Mouse (Mus musculus) gastrocnemius, postnatal 36 days (tissue): Measurements from ENCODE around the gene Eif1ax. TPM values are rescaled to one million over a fixed set of nuclear protein-coding genes. Genes with fewer than 3 reads are reported as not detected.
A peak's percentile ranks its signal among the peaks of the same experiment; 100 is the strongest.
"Not testable (repeated sequence)": the region's sequence is repeated elsewhere in the genome, so short reads cannot be mapped to it uniquely, and the experiment has no call there.

Experiments
- DNase-seq, 2 experiments: peaks; one replicate each; pipeline ENCODE4 v3.0.0; 2022
- intact Hi-C: fragments of 180-260 bp; cut with DNase I; formaldehyde crosslinking; loops from one replicate; pipeline ENCODE4 v1.15.1; 2025
- long read RNA-seq, 2 experiments: library from polyadenylated mRNA; stranded (forward); transcript quantifications; one replicate each; pipeline ENCODE4 v2.0.0; 2021
- total RNA-seq, 2 experiments: library from RNA; stranded (reverse); gene quantifications; 2 replicates each; pipeline ENCODE4 v1.2.3; 2021

The Eif1ax gene
- 10 to 100 TPM; 77.3 to 79.3 TPM for total RNA-seq
- long read RNA-seq, experiment 1, full-length matches to known transcripts, result 71 of 81 reads
- long read RNA-seq, experiment 1, partial matches to known transcripts, result 3 of 81 reads
- long read RNA-seq, experiment 1, other reads (novel, unspliced or antisense), result 7 of 81 reads
- long read RNA-seq, experiment 2, full-length matches to known transcripts, result 94 of 108 reads
- long read RNA-seq, experiment 2, partial matches to known transcripts, result 0 of 108 reads
- long read RNA-seq, experiment 2, other reads (novel, unspliced or antisense), result 14 of 108 reads

- DNase-seq, result peak; percentile 48 to 64
- intact Hi-C loops, result no loop called here
Observed at GRCm38 (mm10) chrX:159371831-159372752, at the start of gene Eif1ax. TSS of gene Eif1ax (plus strand) at chrX:159372178.

- no peak for DNase-seq
- intact Hi-C loops, result no loop called here
Observed at GRCm38 (mm10) chrX:159364506-159364905, 7.5 kb upstream of the Eif1ax start.

GRCm38 (mm10) chrX:159372753-159373144 is 771 bp downstream of the Eif1ax start:
- intact Hi-C loops, result no loop called here
- no peak for DNase-seq

- intact Hi-C loops, result no loop called here
- no peak for DNase-seq
Observed at GRCm38 (mm10) chrX:159387105-159387504, 15.1 kb downstream of the Eif1ax start.

GRCm38 (mm10) chrX:159388953-159389352 is 17.0 kb downstream of the Eif1ax start:
- no peak for DNase-seq

GRCm38 (mm10) chrX:159390347-159390962 is 18.5 kb downstream of the Eif1ax start:
- intact Hi-C loops, result no loop called here
- DNase-seq, result no peak

More at GRCm38 (mm10) chrX:159388953-159389352, 17.0 kb downstream of the Eif1ax start:
- intact Hi-C loops, result no loop called here

- intact Hi-C loops, result no loop called here
- no peak for DNase-seq
Observed at GRCm38 (mm10) chrX:159391239-159391638, 19.3 kb downstream of the Eif1ax start.

- DNase-seq, result no peak
- intact Hi-C loops, result no loop called here
Observed at GRCm38 (mm10) chrX:159409253-159409652, 37.3 kb downstream of the Eif1ax start.

- intact Hi-C loops, result loop anchor here (10.0 kb wide), 1 partner anchor 949 kb away; no protein-coding TSS in a partner anchor
- DNase-seq, result no peak
Observed at GRCm38 (mm10) chrX:159414130-159414828, 42.3 kb downstream of the Eif1ax start, which contains the start of gene Map7d2. TSS of gene Map7d2 (plus strand) at chrX:159414572.

GRCm38 (mm10) chrX:159414829-159415673 is 43.1 kb downstream of the Eif1ax start:
- intact Hi-C loops, result loop anchor here (10.0 kb wide), 1 partner anchor 950 kb away; no protein-coding TSS in a partner anchor
- no peak for DNase-seq

GRCm38 (mm10) chrX:159430507-159430906 is 58.5 kb downstream of the Eif1ax start:
- not testable (repeated sequence) for DNase-seq

More at GRCm38 (mm10) chrX:159430507-159430906, 58.5 kb downstream of the Eif1ax start:
- intact Hi-C loops, result not testable (repeated sequence)

Other genes with a start within 250 kb of the Eif1ax start
- gene Rps6ka3, start 161.9 kb upstream of the Eif1ax start, total RNA-seq, result 10 to 100 TPM; 55.3 to 57.4 TPM
- under 1 TPM; 0.08 to 0.69 TPM for gene Map7d2, start 42.4 kb downstream of the Eif1ax start, total RNA-seq
- gene Bclaf3, start 154.5 kb downstream of the Eif1ax start, total RNA-seq, result 1 to 10 TPM; 1.5 to 1.7 TPM